Mouse (Mus musculus) forebrain, embryonic 12.5 days (tissue): Measurements from ENCODE around the gene Msh3. TPM values are rescaled to one million over a fixed set of nuclear protein-coding genes. Genes with fewer than 3 reads are reported as not detected.
A peak's percentile ranks its signal among the peaks of the same experiment; 100 is the strongest.

Experiments used
- ATAC-seq: fragments of 200-750 bp; cut with Nextera tagmentation; 2 replicates; pipeline ENCODE4 v1.8.0; 2017; ENCODE audit warnings: moderate TSS enrichment; ENCODE audit not compliant: low FRiP score
- H3K27ac ChIP-seq: fragments of 300-500 bp; sonication (generic); 2 replicates; pipeline ENCODE4 v1.5.1; 2016; ENCODE audit warnings: mild to moderate bottlenecking
- H3K27me3 ChIP-seq: fragments of 300-500 bp; sonication (generic); 2 replicates; pipeline ENCODE4 v1.6.1; 2016; ENCODE audit warnings: mild to moderate bottlenecking
- H3K36me3 ChIP-seq: fragments of 300-500 bp; sonication (generic); replicated peaks from 2 replicates; pipeline ENCODE4 v1.6.1; 2016; ENCODE audit warnings: mild to moderate bottlenecking
- H3K4me1 ChIP-seq: fragments of 300-500 bp; sonication (generic); 2 replicates; pipeline ENCODE4 v1.6.1; 2016
- H3K4me2 ChIP-seq: fragments of 300-500 bp; sonication (generic); 2 replicates; pipeline ENCODE4 v1.6.1; 2016; ENCODE audit warnings: mild to moderate bottlenecking, moderate library complexity
- H3K4me3 ChIP-seq: fragments of 300-500 bp; sonication (generic); replicated peaks from 2 replicates; pipeline ENCODE4 v1.5.1; 2016; ENCODE audit warnings: mild to moderate bottlenecking
- H3K9ac ChIP-seq: fragments of 300-500 bp; sonication (generic); 2 replicates; pipeline ENCODE4 v1.6.1; 2016; ENCODE audit warnings: mild to moderate bottlenecking
- H3K9me3 ChIP-seq: fragments of 300-500 bp; sonication (generic); 2 replicates; pipeline ENCODE4 v1.6.1; 2016
- WGBS: fragments of 180-500 bp; shearing (Covaris S2); methylation state at CpG from one replicate; pipeline ENCODE4 v1.1.7; 2016; 5-methylcytosine and 5-hydroxymethylcytosine counted together
- polyA plus RNA-seq: library from polyadenylated mRNA; unstranded; fragments of >200 nt; fragmentation: Nextera tagmentation; extraction: Ambion mirVana; gene quantifications from 2 replicates; pipeline ENCODE4 v1.2.1, GENCODE M21; 2016

The Msh3 gene
- polyA plus RNA-seq, 1 experiment from 2014 or later, result 38.1 TPM

- Histone ChIP-seq H3K36me3 (peaks cover 35% of the 10 kb centered on the region), H3K4me1 (peaks cover 17% of the 10 kb centered on the region), H3K4me3 (peak overlapping the region; percentile 69)
Measured at GRCm38 (mm10) chr13:92355272-92355643, 455 bp upstream of the Msh3 start.

GRCm38 (mm10) chr13:92353956-92354355 is 847 bp downstream of the Msh3 start:
- peaks cover 17% of the 10 kb centered on the region for H3K4me1 ChIP-seq
- ATAC-seq, result no peak
- H3K36me3 ChIP-seq, result peaks cover 25% of the 10 kb centered on the region
- H3K4me2 ChIP-seq, result peak overlapping the region; percentile 91
- H3K9ac ChIP-seq, result peak overlapping the region; percentile 72
- WGBS, result 30% methylated on average over 4 of the region's 4 CpGs
- H3K27ac ChIP-seq, result 0 out of 2 replicates have a peak overlapping the region, but pooled peaks have one; percentile 53
- H3K4me3 ChIP-seq, result peak overlapping the region; percentile 69
- no peaks in the 10 kb centered on the region for H3K27me3 ChIP-seq
- no peaks in the 10 kb centered on the region for H3K9me3 ChIP-seq

More at GRCm38 (mm10) chr13:92355272-92355643, 455 bp upstream of the Msh3 start:
- peak; percentile 65; the same call in 1 of the 2 replicates for ATAC-seq
- H3K4me2 ChIP-seq, result peak overlapping the region; percentile 91
- H3K9ac ChIP-seq, result peak overlapping the region; percentile 73
- WGBS, result 0% methylated on average over 24 of the region's 24 CpGs
- no peaks in the 10 kb centered on the region for H3K9me3 ChIP-seq
- no peaks in the 10 kb centered on the region for H3K27me3 ChIP-seq
- H3K27ac ChIP-seq, result 0 out of 2 replicates have a peak overlapping the region, but pooled peaks have one; percentile 50

- no peak overlapping the region for H3K4me2 ChIP-seq
- H3K36me3 ChIP-seq, result peaks cover 38% of the 10 kb centered on the region
- no peaks in the 10 kb centered on the region for H3K9me3 ChIP-seq
- no peak overlapping the region for H3K9ac ChIP-seq
- H3K27me3 ChIP-seq, result no peaks in the 10 kb centered on the region
- H3K4me3 ChIP-seq, result no peak overlapping the region
- no peak overlapping the region for H3K27ac ChIP-seq
- peaks cover 9% of the 10 kb centered on the region for H3K4me1 ChIP-seq
- no peak for ATAC-seq
- 91% methylated on average over 6 of the region's 6 CpGs for WGBS
Measured at GRCm38 (mm10) chr13:92351100-92351499, 3.7 kb downstream of the Msh3 start.

GRCm38 (mm10) chr13:92346338-92346737 is 8.5 kb downstream of the Msh3 start:
- H3K27ac ChIP-seq, result no peak overlapping the region
- H3K9ac ChIP-seq, result no peak overlapping the region
- ATAC-seq, result no peak
- H3K4me2 ChIP-seq, result no peak overlapping the region
- H3K9me3 ChIP-seq, result no peaks in the 10 kb centered on the region
- H3K4me1 ChIP-seq, result no peaks in the 10 kb centered on the region
- WGBS, result 85% methylated on average over 5 of the region's 5 CpGs
- no peak overlapping the region for H3K4me3 ChIP-seq
- peaks cover 69% of the 10 kb centered on the region for H3K36me3 ChIP-seq
- no peaks in the 10 kb centered on the region for H3K27me3 ChIP-seq

GRCm38 (mm10) chr13:92344033-92344432 is 10.8 kb downstream of the Msh3 start:
- no peak overlapping the region for H3K27ac ChIP-seq
- ATAC-seq, result no peak
- 93% methylated on average over 8 of the region's 8 CpGs for WGBS
- no peaks in the 10 kb centered on the region for H3K27me3 ChIP-seq
- no peak overlapping the region for H3K9ac ChIP-seq
- no peak overlapping the region for H3K4me3 ChIP-seq
- H3K9me3 ChIP-seq, result no peaks in the 10 kb centered on the region
- no peaks in the 10 kb centered on the region for H3K4me1 ChIP-seq
- no peak overlapping the region for H3K4me2 ChIP-seq
- peaks cover 61% of the 10 kb centered on the region for H3K36me3 ChIP-seq

- Histone ChIP-seq H3K27me3 (no peaks in the 10 kb centered on the region), H3K36me3 (peaks cover 41% of the 10 kb centered on the region), H3K27ac (no peak overlapping the region), H3K4me2 (no peak overlapping the region), H3K9me3 (no peaks in the 10 kb centered on the region), H3K9ac (no peak overlapping the region), H3K4me3 (no peak overlapping the region), H3K4me1 (no peaks in the 10 kb centered on the region)
- WGBS, result 95% methylated on average over 3 of the region's 3 CpGs
- ATAC-seq, result no peak
Measured at GRCm38 (mm10) chr13:92339787-92340186, 15.0 kb downstream of the Msh3 start.

- Histone ChIP-seq H3K4me2 (no peak overlapping the region), H3K27me3 (no peaks in the 10 kb centered on the region), H3K36me3 (peaks cover 23% of the 10 kb centered on the region), H3K9ac (no peak overlapping the region), H3K9me3 (no peaks in the 10 kb centered on the region), H3K4me1 (no peaks in the 10 kb centered on the region), H3K27ac (no peak overlapping the region), H3K4me3 (no peak overlapping the region)
- ATAC-seq, result no peak
- 89% methylated on average over 6 of the region's 6 CpGs for WGBS
Measured at GRCm38 (mm10) chr13:92337773-92338462, 16.9 kb downstream of the Msh3 start.

GRCm38 (mm10) chr13:92336857-92337256 is 17.9 kb downstream of the Msh3 start:
- H3K4me3 ChIP-seq, result no peak overlapping the region
- no peaks in the 10 kb centered on the region for H3K27me3 ChIP-seq
- no peaks in the 10 kb centered on the region for H3K4me1 ChIP-seq
- no peak for ATAC-seq
- H3K36me3 ChIP-seq, result peaks cover 13% of the 10 kb centered on the region
- no peak overlapping the region for H3K4me2 ChIP-seq
- no peak overlapping the region; the same call in 1 of the 2 replicates for H3K9ac ChIP-seq
- no peaks in the 10 kb centered on the region for H3K9me3 ChIP-seq
- no peak overlapping the region for H3K27ac ChIP-seq
- 88% methylated on average over 1 of the region's 1 CpGs for WGBS

- 89% methylated on average over 15 of the region's 15 CpGs for WGBS
- Histone ChIP-seq H3K36me3 (peaks cover 13% of the 10 kb centered on the region; the same call in 1 of the 2 replicates), H3K27ac (no peak overlapping the region), H3K4me1 (no peaks in the 10 kb centered on the region), H3K9me3 (no peaks in the 10 kb centered on the region), H3K9ac (no peak overlapping the region), H3K4me2 (no peak overlapping the region), H3K27me3 (no peaks in the 10 kb centered on the region), H3K4me3 (no peak overlapping the region)
- no peak for ATAC-seq
Measured at GRCm38 (mm10) chr13:92332103-92332879, 22.5 kb downstream of the Msh3 start.

GRCm38 (mm10) chr13:92330621-92331020 is 24.2 kb downstream of the Msh3 start:
- WGBS, result 94% methylated on average over 3 of the region's 3 CpGs
- no peaks in the 10 kb centered on the region for H3K9me3 ChIP-seq
- no peak overlapping the region for H3K9ac ChIP-seq
- H3K27me3 ChIP-seq, result no peaks in the 10 kb centered on the region
- no peak overlapping the region for H3K4me3 ChIP-seq
- H3K27ac ChIP-seq, result no peak overlapping the region
- no peak overlapping the region for H3K4me2 ChIP-seq
- H3K36me3 ChIP-seq, result peaks cover 7% of the 10 kb centered on the region; the same call in 1 of the 2 replicates
- H3K4me1 ChIP-seq, result no peaks in the 10 kb centered on the region
- ATAC-seq, result no peak

GRCm38 (mm10) chr13:92328000-92328399 is 26.8 kb downstream of the Msh3 start:
- H3K36me3 ChIP-seq, result peaks cover 9% of the 10 kb centered on the region; the same call in 1 of the 2 replicates
- no peak for ATAC-seq
- H3K4me2 ChIP-seq, result no peak overlapping the region
- H3K9me3 ChIP-seq, result no peaks in the 10 kb centered on the region
- no peak overlapping the region for H3K9ac ChIP-seq
- H3K27me3 ChIP-seq, result no peaks in the 10 kb centered on the region
- no peak overlapping the region for H3K27ac ChIP-seq
- WGBS, result 93% methylated on average over 2 of the region's 2 CpGs
- H3K4me3 ChIP-seq, result no peak overlapping the region
- no peaks in the 10 kb centered on the region for H3K4me1 ChIP-seq

- WGBS, result 81% methylated on average over 5 of the region's 5 CpGs
- H3K4me3 ChIP-seq, result no peak overlapping the region
- H3K36me3 ChIP-seq, result peaks cover 13% of the 10 kb centered on the region
- no peak for ATAC-seq
- H3K4me1 ChIP-seq, result no peaks in the 10 kb centered on the region
- no peaks in the 10 kb centered on the region for H3K27me3 ChIP-seq
- no peaks in the 10 kb centered on the region for H3K9me3 ChIP-seq
- no peak overlapping the region for H3K9ac ChIP-seq
- no peak overlapping the region for H3K27ac ChIP-seq
- no peak overlapping the region for H3K4me2 ChIP-seq
Measured at GRCm38 (mm10) chr13:92326030-92326429, 28.8 kb downstream of the Msh3 start.
